In the genomic region with DNA sequence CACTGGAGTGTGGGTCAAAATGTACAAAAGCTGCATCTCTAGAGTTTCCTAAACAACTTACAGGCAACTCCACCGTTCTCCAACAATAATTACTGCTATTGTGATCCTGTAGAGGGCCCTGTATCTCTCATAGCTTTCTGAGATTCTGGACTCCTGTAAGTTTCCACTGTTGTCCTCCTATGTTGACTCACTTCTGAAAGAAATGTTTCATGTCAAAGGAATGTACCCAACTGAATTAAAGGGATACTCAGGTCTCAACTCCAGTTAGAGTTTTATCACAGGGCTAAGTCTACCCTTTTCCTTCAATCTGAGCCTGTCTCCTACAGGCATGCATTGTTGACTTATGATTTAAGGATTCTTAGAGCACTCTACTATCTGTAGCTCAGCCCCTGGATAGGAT, we compare ENCODE assay signal across 24 mouse cellular contexts.
DNase-seq lines count a peak whose midpoint lies in the region; ATAC-seq and TF ChIP-seq lines count a peak whose summit lies in the region.
"Had no signal": no experiment of that assay in that cellular context is flagged by ENCODE, and none has a peak within 500 bp of the region (broad histone marks: within the 10 kb centered on the region; RNA-seq: fewer than 3 reads in every experiment).

No protein-coding gene starts in this region.

- 66% methylated on average over 1 of the region's 1 CpGs for WGBS in lung, postnatal 0 days

- no peaks in the 10 kb centered on the region for H3K27me3 ChIP-seq in lung, postnatal 0 days (replicated peaks; ENCODE audit: insufficient read depth, low read length)
- H3K27me3 ChIP-seq: CH12.LX; embryonic facial prominence, embryonic 13.5 days; embryonic facial prominence, embryonic 15.5 days; forebrain, embryonic 13.5 days; forebrain, embryonic 15.5 days had no signal

- peak; percentile 23 for DNase-seq in lung, postnatal 0 days (ENCODE audit: low spot score)
- DNase-seq in lung, postnatal 25 days (ENCODE audit: low spot score) = no peak
- peak; percentile 19 for DNase-seq in Muller cell, postnatal 12 days (ENCODE audit: inconsistent ontology term)
- DNase-seq in kidney, postnatal 4 days = no peak
- DNase-seq: adrenal gland, adult 2 months; adrenal gland, postnatal 10 days; adrenal gland, postnatal 25 days; B cell, adult 2 months; cerebellum, adult 11 months; cerebellum, adult 18-20 months; cerebellum, adult 8-10 months; cerebellum, adult 9-11 months; cerebellum, postnatal 14 days; cerebellum, postnatal 36 days; embryo, embryonic 11 days; forebrain, postnatal 0 days had no signal

- no peak for ATAC-seq in lung, postnatal 0 days
- ATAC-seq in erythroblast, adult 5-6 weeks (replicated peaks; ENCODE audit: low FRiP score, poor library complexity, severe bottlenecking) = no peak
- ATAC-seq: CD4-positive, CD25-positive, alpha-beta regulatory T cell, adult 4 months; forebrain, embryonic 13.5 days; forebrain, embryonic 15.5 days; forebrain, postnatal 0 days had no signal

- H3K4me2 ChIP-seq in lung, postnatal 0 days (replicated peaks; ENCODE audit: low read depth, low read length) = no peak overlapping the region
- H3K4me2 ChIP-seq: embryonic facial prominence, embryonic 13.5 days; embryonic facial prominence, embryonic 15.5 days; forebrain, embryonic 13.5 days; forebrain, embryonic 15.5 days had no signal

- H3K36me3 ChIP-seq in lung, postnatal 0 days (ENCODE audit: insufficient read depth, low read length) = no peaks in the 10 kb centered on the region
- H3K36me3 ChIP-seq: embryonic facial prominence, embryonic 13.5 days; embryonic facial prominence, embryonic 15.5 days; forebrain, embryonic 15.5 days; G1E had no signal

- no peak for TF ChIP-seq EP300 in lung, postnatal 0 days (IDR thresholded peaks at IDR 0.05)

- H3K9ac ChIP-seq in lung, postnatal 0 days (replicated peaks; ENCODE audit: low read depth) = no peak overlapping the region
- H3K9ac ChIP-seq: embryonic facial prominence, embryonic 13.5 days; embryonic facial prominence, embryonic 15.5 days; forebrain, embryonic 13.5 days; forebrain, embryonic 15.5 days; forebrain, postnatal 0 days had no signal

- no peak overlapping the region for H3K27ac ChIP-seq in lung, postnatal 0 days (ENCODE audit: low read length)
- H3K27ac ChIP-seq: embryonic facial prominence, embryonic 13.5 days; embryonic facial prominence, embryonic 15.5 days; forebrain, embryonic 13.5 days; forebrain, embryonic 15.5 days had no signal

- H3K4me1 ChIP-seq in lung, postnatal 0 days (ENCODE audit: insufficient read depth, low read depth, low read length) = no peaks in the 10 kb centered on the region
- H3K4me1 ChIP-seq: embryonic facial prominence, embryonic 13.5 days; embryonic facial prominence, embryonic 15.5 days; forebrain, embryonic 13.5 days; forebrain, embryonic 15.5 days had no signal

- no peaks in the 10 kb centered on the region for H3K9me3 ChIP-seq in lung, postnatal 0 days (ENCODE audit: low read length)
- H3K9me3 ChIP-seq: embryonic facial prominence, embryonic 13.5 days; embryonic facial prominence, embryonic 15.5 days; forebrain, embryonic 13.5 days; forebrain, embryonic 15.5 days; G1E had no signal

- no peak overlapping the region for H3K4me3 ChIP-seq in lung, postnatal 0 days (ENCODE audit: low read depth, low read length)
- H3K4me3 ChIP-seq: embryonic facial prominence, embryonic 13.5 days; embryonic facial prominence, embryonic 15.5 days; forebrain, embryonic 13.5 days; forebrain, embryonic 15.5 days had no signal

- no peak for TF ChIP-seq CTCF in lung, postnatal 0 days (IDR thresholded peaks at IDR 0.05)

Comparison
In these comparisons a context has a peak if more than half of its experiments do, and no peak if none do; other contexts are left out.
1. DNase-seq: peak in lung, postnatal 0 days (single experiment) and Muller cell, postnatal 12 days (single experiment); none in lung, postnatal 25 days (single experiment) and kidney, postnatal 4 days (0 of 2).